Mouse (Mus musculus) olfactory bulb, adult 2 months (tissue): ENCODE measurements around the gene Tsc22d2.
A peak's percentile ranks its signal among the peaks of the same experiment; 100 is the strongest.

ENCODE experiments used
- CTCF ChIP-seq: fragments of 200-500 bp; IDR thresholded peaks from 2 replicates; pipeline ENCODE4 v1.5.1; 2012; ENCODE audit warnings: low read depth, mild to moderate bottlenecking, low read length, moderate library complexity; ENCODE audit not compliant: insufficient read depth
- POLR2A ChIP-seq: fragments of 200-500 bp; IDR thresholded peaks from 2 replicates; pipeline ENCODE4 v1.6.1; 2012; ENCODE audit warnings: mild to moderate bottlenecking, low read depth, low read length, moderate library complexity; ENCODE audit not compliant: insufficient read depth

DNA sequence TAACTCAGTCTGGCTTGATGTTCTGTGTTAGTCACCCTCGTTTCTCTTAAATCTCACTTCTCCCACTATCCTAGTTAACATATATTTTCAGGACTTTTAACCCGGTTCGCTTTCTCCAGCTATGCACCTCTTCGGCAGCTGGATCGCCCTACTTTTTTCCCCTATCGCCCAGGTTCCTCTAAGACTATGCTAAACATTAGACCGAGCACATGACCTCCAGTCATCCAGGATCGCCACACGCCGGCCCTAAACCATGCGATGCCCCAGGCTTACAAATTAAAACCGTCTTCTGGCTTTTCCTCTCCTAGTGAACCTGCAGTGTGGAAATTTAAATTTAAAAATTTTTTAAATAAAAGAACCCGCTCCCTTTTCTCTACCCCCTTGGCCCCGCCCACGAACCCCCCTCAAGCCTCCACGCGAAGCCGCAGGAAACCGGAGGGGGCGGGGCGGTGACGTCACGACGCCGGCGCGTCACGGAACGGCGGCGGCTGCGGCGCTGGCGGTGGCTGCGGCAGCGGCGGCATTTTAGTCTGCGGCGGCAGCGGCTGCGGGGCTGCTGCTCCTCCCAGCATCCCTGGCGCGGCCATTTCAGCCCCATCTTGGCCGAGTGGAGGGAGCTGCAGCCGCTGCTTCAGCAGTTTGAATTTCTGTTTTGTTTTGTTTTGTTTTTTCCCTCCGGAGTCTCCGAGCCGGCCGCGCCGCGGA lies at the start of gene Tsc22d2:
- TF ChIP-seq CTCF: no peak
- TF ChIP-seq POLR2A: peak; percentile 95
